In genomic region chr6:38925719-38926118, GRCm38 (mm10) we compare ENCODE assay signal across 9 mouse cellular contexts. TPM values are rescaled to one million over a fixed set of nuclear protein-coding genes. Genes with fewer than 3 reads are reported as not detected.
DNase-seq lines count a peak whose midpoint lies in the region; ATAC-seq and TF ChIP-seq lines count a peak whose summit lies in the region.
"Had no signal": no experiment of that assay in that cellular context is flagged by ENCODE, and none has a peak within 500 bp of the region (broad histone marks: within the 10 kb centered on the region; RNA-seq: fewer than 3 reads in every experiment).

No protein-coding gene starts in this region.

- WGBS in heart, embryonic 11.5 days (ENCODE audit: insufficient replicate concordance): 50% methylated on average over 7 of the region's 7 CpGs
- WGBS in forebrain, embryonic 15.5 days: 59% methylated on average over 7 of the region's 7 CpGs
- 64% methylated on average over 7 of the region's 7 CpGs for WGBS in liver, postnatal 0 days (ENCODE audit: insufficient replicate concordance)

- H3K9ac ChIP-seq in heart, embryonic 11.5 days (ENCODE audit: low read depth, low read length): peak overlapping the region; percentile 28; the same call in 1 of the 2 replicates
- H3K9ac ChIP-seq in ES-E14 (ENCODE audit: insufficient read depth, low read depth, low read length, poor library complexity, severe bottlenecking): peak overlapping the region; percentile 39; the same call in 1 of the 2 replicates
- no peak overlapping the region for H3K9ac ChIP-seq in forebrain, embryonic 15.5 days (replicated peaks)
- no peak overlapping the region for H3K9ac ChIP-seq in liver, postnatal 0 days (replicated peaks)

- in situ Hi-C loops in ES-E14 (cut with MboI; ENCODE audit: low sequenced_read_pairs in 2 of 2, unreplicated experiment in 2 of 2): no loop called here

- H3K36me3 ChIP-seq in heart, embryonic 11.5 days (ENCODE audit: control insufficient read depth, insufficient read depth, low read length): no peaks in the 10 kb centered on the region
- no peaks in the 10 kb centered on the region for H3K36me3 ChIP-seq in ES-E14 (ENCODE audit: control insufficient read depth, insufficient read depth, low read length, poor library complexity, severe bottlenecking)
- no peaks in the 10 kb centered on the region for H3K36me3 ChIP-seq in forebrain, embryonic 15.5 days
- H3K36me3 ChIP-seq in liver, postnatal 0 days (replicated peaks; ENCODE audit: insufficient read depth, low read length): no peaks in the 10 kb centered on the region

- DNase-seq in heart, adult 11 months: no peak
- peak; percentile 59 for DNase-seq in ES-E14 (ENCODE audit: low read depth, low spot score)
- peak; percentile 51 for DNase-seq in liver, postnatal 0 days
- no peak for DNase-seq in adrenal gland, postnatal 10 days
- no peak for DNase-seq in gastrocnemius, postnatal 36 days
- no peak for DNase-seq in spleen, postnatal 36 days (ENCODE audit: low spot score in 2 of 2)

- intact Hi-C loops in gastrocnemius, postnatal 36 days (cut with DNase I): loop anchor here (5.0 kb wide), 1 partner anchor 142 kb away; no protein-coding TSS in a partner anchor

- no peak for TF ChIP-seq EP300 in liver, postnatal 0 days (IDR thresholded peaks at IDR 0.05; ENCODE audit: low read depth)

- H3K9me3 ChIP-seq in heart, embryonic 11.5 days (replicated peaks; ENCODE audit: control insufficient read depth, low read length): no peaks in the 10 kb centered on the region
- H3K9me3 ChIP-seq in ES-E14 (ENCODE audit: control insufficient read depth, insufficient read depth, low read depth, low read length): no peaks in the 10 kb centered on the region
- no peaks in the 10 kb centered on the region for H3K9me3 ChIP-seq in forebrain, embryonic 15.5 days
- no peaks in the 10 kb centered on the region for H3K9me3 ChIP-seq in liver, postnatal 0 days (ENCODE audit: low read length)

- H3K4me1 ChIP-seq in heart, embryonic 11.5 days (ENCODE audit: control insufficient read depth, insufficient read depth, low read length): peaks cover 30% of the 10 kb centered on the region
- H3K4me1 ChIP-seq in ES-E14 (ENCODE audit: control insufficient read depth in 2 of 2, insufficient read depth in 2 of 2, low read length in 2 of 2, poor library complexity in 1 of 2): peaks cover 0 to 6% of the 10 kb centered on the region in 2 experiments; a peak in 1 of 4 replicates
- H3K4me1 ChIP-seq in forebrain, embryonic 15.5 days: peaks cover 9% of the 10 kb centered on the region
- peaks cover 57% of the 10 kb centered on the region for H3K4me1 ChIP-seq in liver, postnatal 0 days (ENCODE audit: insufficient read depth)

- H3K4me2 ChIP-seq in heart, embryonic 11.5 days: peak overlapping the region; percentile 56
- peak overlapping the region; percentile 31 for H3K4me2 ChIP-seq in forebrain, embryonic 15.5 days (replicated peaks)
- H3K4me2 ChIP-seq in liver, postnatal 0 days (ENCODE audit: low read depth, low read length): no peak overlapping the region

- H3K27me3 ChIP-seq in heart, embryonic 11.5 days (ENCODE audit: control insufficient read depth, insufficient read depth, low read length): no peaks in the 10 kb centered on the region
- no peaks in the 10 kb centered on the region for H3K27me3 ChIP-seq in forebrain, embryonic 15.5 days
- H3K27me3 ChIP-seq in liver, postnatal 0 days (ENCODE audit: insufficient read depth, low read length): no peaks in the 10 kb centered on the region
- H3K27me3 ChIP-seq: Patski had no signal

- H3K27ac ChIP-seq in heart, embryonic 11.5 days (ENCODE audit: low read depth, low read length): no peak overlapping the region
- no peak overlapping the region for H3K27ac ChIP-seq in ES-E14 (ENCODE audit: insufficient read depth, low read depth, low read length, poor library complexity, severe bottlenecking)
- no peak overlapping the region for H3K27ac ChIP-seq in forebrain, embryonic 15.5 days (replicated peaks)
- peak overlapping the region; percentile 97 for H3K27ac ChIP-seq in liver, postnatal 0 days (ENCODE audit: low read depth)

- no peak for ATAC-seq in heart, embryonic 11.5 days (replicated peaks; ENCODE audit: insufficient number of reproducible peaks, low FRiP score, low TSS enrichment)
- no peak for ATAC-seq in forebrain, embryonic 15.5 days (replicated peaks)
- no peak for ATAC-seq in liver, postnatal 0 days
- ATAC-seq: Patski had no signal

- peak; percentile 65 for TF ChIP-seq CTCF in liver, postnatal 0 days (IDR thresholded peaks at IDR 0.05; ENCODE audit: low read depth)

- H3K4me3 ChIP-seq in heart, embryonic 11.5 days (ENCODE audit: low read depth, low read length): peak overlapping the region; percentile 25
- H3K4me3 ChIP-seq in ES-E14 (ENCODE audit: insufficient read depth in 1 of 2, low read depth in 1 of 2, low read length in 2 of 2, poor library complexity in 1 of 2, severe bottlenecking in 1 of 2): peak overlapping the region; percentile 38 to 60; a peak in 3 of 4 replicates
- H3K4me3 ChIP-seq in forebrain, embryonic 15.5 days: 0 out of 2 replicates have a peak overlapping the region, but pooled peaks have one; percentile 11
- no peak overlapping the region; the same call in 1 of the 2 replicates for H3K4me3 ChIP-seq in liver, postnatal 0 days (ENCODE audit: low read depth, low read length)

TF ChIP-seq in ES-E14, 5 proteins besides CTCF, POLR2A, EP300 and RAD21:
- TF ChIP-seq ZNF384 (IDR thresholded peaks at IDR 0.05; ENCODE audit: low read depth, low read length) (peak; percentile 97), CHD2 (IDR thresholded peaks at IDR 0.05; ENCODE audit: low read depth, low read length) (no peak), MAFK (IDR thresholded peaks at IDR 0.05; ENCODE audit: insufficient read depth, low read depth, low read length) (no peak), ZC3H11A (IDR thresholded peaks at IDR 0.05; ENCODE audit: borderline replicate concordance, low read depth, low read length) (no peak), HCFC1 (IDR thresholded peaks at IDR 0.05; ENCODE audit: borderline replicate concordance, insufficient read depth, low read length) (no peak)

RNA-seq across cellular contexts. Expression of gene Hipk2, which starts 49.8 kb away (rescaled TPM):
- polyA plus RNA-seq in heart, embryonic 11.5 days (2014; fragmentation: Nextera tagmentation; extraction: Ambion mirVana): 15.1 and 18.9 TPM in 2 replicates
- 7.0 and 9.0 TPM in 2 replicates for total RNA-seq in ES-E14 (2012; rRNA removed)
- polyA plus RNA-seq in forebrain, embryonic 15.5 days (2015; fragmentation: Nextera tagmentation; extraction: Ambion mirVana): 29.2 and 29.7 TPM in 2 replicates
- 9.6 and 9.7 TPM in 2 replicates for polyA plus RNA-seq in liver, postnatal 0 days (2015; fragmentation: Nextera tagmentation; extraction: Ambion mirVana)
- total RNA-seq in adrenal gland, postnatal 10 days (2021): 10 to 100 TPM; 72.8 to 88.4 TPM
- 100 to 1,000 TPM in 1 of 2 experiments, 10 to 100 TPM in 1; 71.5 to 114 TPM for total RNA-seq in gastrocnemius, postnatal 36 days (2021)

RNA-seq across cellular contexts. Expression of gene Tbxas1, which starts 50.5 kb away (rescaled TPM):
- polyA plus RNA-seq in heart, embryonic 11.5 days (2014; fragmentation: Nextera tagmentation; extraction: Ambion mirVana): 1.7 and 2.4 TPM in 2 replicates
- not detected in 2 replicates for total RNA-seq in ES-E14 (2012; rRNA removed)
- polyA plus RNA-seq in forebrain, embryonic 15.5 days (2015; fragmentation: Nextera tagmentation; extraction: Ambion mirVana): 1.2 and 1.8 TPM in 2 replicates
- 10.3 and 10.6 TPM in 2 replicates for polyA plus RNA-seq in liver, postnatal 0 days (2015; fragmentation: Nextera tagmentation; extraction: Ambion mirVana)
- 1 to 10 TPM; 3.1 to 3.7 TPM for total RNA-seq in adrenal gland, postnatal 10 days (2021)
- under 1 TPM; 0.79 to 0.81 TPM for total RNA-seq in gastrocnemius, postnatal 36 days (2021)

Comparison
In these comparisons a context has a peak if more than half of its experiments do, and no peak if none do; other contexts are left out.
1. H3K9ac ChIP-seq: peak in heart, embryonic 11.5 days (single experiment) and ES-E14 (single experiment); none in forebrain, embryonic 15.5 days (single experiment) and liver, postnatal 0 days (single experiment).
2. DNase-seq: peak in ES-E14 (single experiment) and liver, postnatal 0 days (single experiment); none in heart, adult 11 months (single experiment), adrenal gland, postnatal 10 days (single experiment), gastrocnemius, postnatal 36 days (0 of 2) and spleen, postnatal 36 days (0 of 2).